Mouse (Mus musculus) megakaryocyte progenitor cell, adult 5-6 weeks (primary cell): ENCODE measurements around the gene Hes3. TPM values are rescaled to one million over a fixed set of nuclear protein-coding genes. Genes with fewer than 3 reads are reported as not detected.

Experiments used
- ATAC-seq: replicated peaks from 2 replicates; pipeline ENCODE4 v1.8.0; 2016; ENCODE audit warnings: mild to moderate bottlenecking, moderate TSS enrichment, inconsistent platforms; ENCODE audit not compliant: poor library complexity
- total RNA-seq, 2 experiments: library from RNA; stranded (forward) in 1 of 2; stranded (reverse) in 1 of 2; fragments of 157-497, 149-512 nt in 1 of 2; fragments of 200-1000 nt in 1 of 2; gene quantifications; 2 replicates each; pipeline versions ENCODE4 v1.2.3 to v1.2.4; 2015 to 2017

Gene Hes3
- total RNA-seq, 2 experiments from 2014 or later: not detected

- ATAC-seq: no peak
These were observed 16.1 kb upstream of the Hes3 start for GRCm38 (mm10) chr4:152307542-152307941.

- no peak for ATAC-seq
These were observed 14.5 kb upstream of the Hes3 start for GRCm38 (mm10) chr4:152305991-152306390.

GRCm38 (mm10) chr4:152304685-152305084, 13.2 kb upstream of the Hes3 start:
- no peak for ATAC-seq

- no peak for ATAC-seq
These were observed 11.7 kb upstream of the Hes3 start for GRCm38 (mm10) chr4:152303172-152303571.

- ATAC-seq: no peak
These were observed 10.6 kb upstream of the Hes3 start for GRCm38 (mm10) chr4:152302012-152302411.

- ATAC-seq: no peak
These were observed 8.9 kb upstream of the Hes3 start for GRCm38 (mm10) chr4:152300375-152300774.

- ATAC-seq: no peak
These were observed 7.4 kb upstream of the Hes3 start for GRCm38 (mm10) chr4:152298836-152299235.

- ATAC-seq: peak; percentile 79
These were observed 5.7 kb upstream of the Hes3 start, which contains the start of gene Icmt for GRCm38 (mm10) chr4:152296874-152297861. Gene Icmt (plus strand): TSS chr4:152297227.

- ATAC-seq: no peak
These were observed 4.9 kb upstream of the Hes3 start for GRCm38 (mm10) chr4:152296371-152296770.

GRCm38 (mm10) chr4:152295916-152296315, 4.5 kb upstream of the Hes3 start:
- peak; percentile 55 for ATAC-seq

- ATAC-seq: no peak
These were observed 2.9 kb upstream of the Hes3 start for GRCm38 (mm10) chr4:152294188-152294929.

- ATAC-seq: no peak
These were observed 772 bp upstream of the Hes3 start for GRCm38 (mm10) chr4:152292102-152292765.

- no peak for ATAC-seq
These were observed 471 bp downstream of the Hes3 start for GRCm38 (mm10) chr4:152290991-152291390.

- ATAC-seq: no peak
These were observed 1.1 kb downstream of the Hes3 start for GRCm38 (mm10) chr4:152290385-152290784.

GRCm38 (mm10) chr4:152288398-152288945, 3.0 kb downstream of the Hes3 start:
- ATAC-seq: no peak

- ATAC-seq: no peak
These were observed 3.9 kb downstream of the Hes3 start for GRCm38 (mm10) chr4:152287317-152288120.

- peak; percentile 64 for ATAC-seq
These were observed 4.6 kb downstream of the Hes3 start for GRCm38 (mm10) chr4:152286887-152287286.

GRCm38 (mm10) chr4:152286183-152286582, 5.3 kb downstream of the Hes3 start:
- peak; percentile 32 for ATAC-seq

- no peak for ATAC-seq
These were observed 6.0 kb downstream of the Hes3 start for GRCm38 (mm10) chr4:152285505-152285904.
